Mouse (Mus musculus): Measurements from ENCODE around the gene Nfix. TPM values are rescaled to one million over a fixed set of nuclear protein-coding genes. Genes with fewer than 3 reads are reported as not detected.

Nfix gene
- polyA plus RNA-seq, 1 experiment, result 1.2 TPM

- no peak for TF ChIP-seq EP300 (IDR thresholded peaks at IDR 0.05; ENCODE audit: insufficient read depth, low read depth, low read length)
- no peak for TF ChIP-seq POLR2A (IDR thresholded peaks at IDR 0.05; ENCODE audit: insufficient read depth, low read length)
- no peak for TF ChIP-seq CTCF (IDR thresholded peaks at IDR 0.05; ENCODE audit: low read depth, low read length)
- H3K4me1 ChIP-seq (ENCODE audit: control insufficient read depth, insufficient read depth, low read length), result no peaks in the 10 kb centered on the region
- no peaks in the 10 kb centered on the region for H3K9me3 ChIP-seq (replicated peaks; ENCODE audit: control insufficient read depth, insufficient read depth, low read length, poor library complexity, severe bottlenecking)
- no peak overlapping the region for H3K9ac ChIP-seq (ENCODE audit: low read depth, poor library complexity, severe bottlenecking)
- no peak overlapping the region for H3K4me3 ChIP-seq (ENCODE audit: low read depth, low read length)
- peaks cover 52% of the 10 kb centered on the region for H3K27me3 ChIP-seq (ENCODE audit: control insufficient read depth, insufficient read depth, low read length, poor library complexity, severe bottlenecking)
- no peak overlapping the region for H3K27ac ChIP-seq (ENCODE audit: insufficient read depth, low read length)
- H3K36me3 ChIP-seq (ENCODE audit: control insufficient read depth, insufficient read depth, low read length, poor library complexity, severe bottlenecking), result no peaks in the 10 kb centered on the region
These were observed 17.5 kb downstream of the Nfix start for GRCm38 (mm10) chr8:84782680-84783079.

- Histone ChIP-seq H3K4me1 (ENCODE audit: control insufficient read depth, insufficient read depth, low read length) (no peaks in the 10 kb centered on the region), H3K9me3 (replicated peaks; ENCODE audit: control insufficient read depth, insufficient read depth, low read length, poor library complexity, severe bottlenecking) (no peaks in the 10 kb centered on the region), H3K36me3 (ENCODE audit: control insufficient read depth, insufficient read depth, low read length, poor library complexity, severe bottlenecking) (no peaks in the 10 kb centered on the region), H3K27me3 (ENCODE audit: control insufficient read depth, insufficient read depth, low read length, poor library complexity, severe bottlenecking) (peaks cover 53% of the 10 kb centered on the region), H3K4me3 (ENCODE audit: low read depth, low read length) (no peak overlapping the region), H3K9ac (ENCODE audit: low read depth, poor library complexity, severe bottlenecking) (no peak overlapping the region), H3K27ac (ENCODE audit: insufficient read depth, low read length) (no peak overlapping the region)
- TF ChIP-seq EP300 (IDR thresholded peaks at IDR 0.05; ENCODE audit: insufficient read depth, low read depth, low read length) (no peak), POLR2A (IDR thresholded peaks at IDR 0.05; ENCODE audit: insufficient read depth, low read length) (no peak), CTCF (IDR thresholded peaks at IDR 0.05; ENCODE audit: low read depth, low read length) (no peak)
These were observed 18.2 kb downstream of the Nfix start for GRCm38 (mm10) chr8:84781686-84782505.

GRCm38 (mm10) chr8:84780949-84781680 is 19.0 kb downstream of the Nfix start:
- peaks cover 3% of the 10 kb centered on the region for H3K4me1 ChIP-seq (ENCODE audit: control insufficient read depth, insufficient read depth, low read length)
- no peak overlapping the region for H3K9ac ChIP-seq (ENCODE audit: low read depth, poor library complexity, severe bottlenecking)
- no peak overlapping the region for H3K27ac ChIP-seq (ENCODE audit: insufficient read depth, low read length)

GRCm38 (mm10) chr8:84780225-84780555 is 20.0 kb downstream of the Nfix start:
- H3K36me3 ChIP-seq (ENCODE audit: control insufficient read depth, insufficient read depth, low read length, poor library complexity, severe bottlenecking), result no peaks in the 10 kb centered on the region
- no peak overlapping the region for H3K27ac ChIP-seq (ENCODE audit: insufficient read depth, low read length)
- peaks cover 50% of the 10 kb centered on the region for H3K27me3 ChIP-seq (ENCODE audit: control insufficient read depth, insufficient read depth, low read length, poor library complexity, severe bottlenecking)
- peaks cover 5% of the 10 kb centered on the region for H3K4me1 ChIP-seq (ENCODE audit: control insufficient read depth, insufficient read depth, low read length)
- H3K9ac ChIP-seq (ENCODE audit: low read depth, poor library complexity, severe bottlenecking), result no peak overlapping the region
- no peaks in the 10 kb centered on the region for H3K9me3 ChIP-seq (replicated peaks; ENCODE audit: control insufficient read depth, insufficient read depth, low read length, poor library complexity, severe bottlenecking)
- TF ChIP-seq POLR2A (IDR thresholded peaks at IDR 0.05; ENCODE audit: insufficient read depth, low read length) (no peak), EP300 (IDR thresholded peaks at IDR 0.05; ENCODE audit: insufficient read depth, low read depth, low read length) (no peak), CTCF (IDR thresholded peaks at IDR 0.05; ENCODE audit: low read depth, low read length) (no peak)
- H3K4me3 ChIP-seq (ENCODE audit: low read depth, low read length), result no peak overlapping the region

More at GRCm38 (mm10) chr8:84780949-84781680, 19.0 kb downstream of the Nfix start:
- H3K4me3 ChIP-seq (ENCODE audit: low read depth, low read length), result no peak overlapping the region
- peaks cover 48% of the 10 kb centered on the region for H3K27me3 ChIP-seq (ENCODE audit: control insufficient read depth, insufficient read depth, low read length, poor library complexity, severe bottlenecking)
- H3K9me3 ChIP-seq (replicated peaks; ENCODE audit: control insufficient read depth, insufficient read depth, low read length, poor library complexity, severe bottlenecking), result no peaks in the 10 kb centered on the region
- TF ChIP-seq EP300 (IDR thresholded peaks at IDR 0.05; ENCODE audit: insufficient read depth, low read depth, low read length), result no peak
- TF ChIP-seq CTCF (IDR thresholded peaks at IDR 0.05; ENCODE audit: low read depth, low read length), result no peak
- no peak for TF ChIP-seq POLR2A (IDR thresholded peaks at IDR 0.05; ENCODE audit: insufficient read depth, low read length)
- no peaks in the 10 kb centered on the region for H3K36me3 ChIP-seq (ENCODE audit: control insufficient read depth, insufficient read depth, low read length, poor library complexity, severe bottlenecking)

GRCm38 (mm10) chr8:84779519-84780224 is 20.5 kb downstream of the Nfix start:
- no peak overlapping the region for H3K4me3 ChIP-seq (ENCODE audit: low read depth, low read length)
- H3K4me1 ChIP-seq (ENCODE audit: control insufficient read depth, insufficient read depth, low read length), result peaks cover 5% of the 10 kb centered on the region
- peaks cover 48% of the 10 kb centered on the region for H3K27me3 ChIP-seq (ENCODE audit: control insufficient read depth, insufficient read depth, low read length, poor library complexity, severe bottlenecking)
- H3K27ac ChIP-seq (ENCODE audit: insufficient read depth, low read length), result no peak overlapping the region
- no peaks in the 10 kb centered on the region for H3K36me3 ChIP-seq (ENCODE audit: control insufficient read depth, insufficient read depth, low read length, poor library complexity, severe bottlenecking)
- H3K9me3 ChIP-seq (replicated peaks; ENCODE audit: control insufficient read depth, insufficient read depth, low read length, poor library complexity, severe bottlenecking), result no peaks in the 10 kb centered on the region
- TF ChIP-seq EP300 (IDR thresholded peaks at IDR 0.05; ENCODE audit: insufficient read depth, low read depth, low read length) (no peak), CTCF (IDR thresholded peaks at IDR 0.05; ENCODE audit: low read depth, low read length) (no peak), POLR2A (IDR thresholded peaks at IDR 0.05; ENCODE audit: insufficient read depth, low read length) (no peak)
- 0 out of 2 replicates have a peak overlapping the region, but pooled peaks have one; percentile 10 for H3K9ac ChIP-seq (ENCODE audit: low read depth, poor library complexity, severe bottlenecking)

Measured in ES-Bruce4 (cell line).